Mouse (Mus musculus): Measurements from ENCODE around the gene Slc41a2. TPM values are rescaled to one million over a fixed set of nuclear protein-coding genes. Genes with fewer than 3 reads are reported as not detected.
A peak's percentile ranks its signal among the peaks of the same experiment; 100 is the strongest.

The Slc41a2 gene
- polyA plus RNA-seq, 2 experiments: 0.06 to 0.14 TPM

GRCm38 (mm10) chr10:83343171-83343570, 5.5 kb upstream of the Slc41a2 start:
- 64% methylated on average over 5 of the region's 5 CpGs for WGBS (ENCODE audit: insufficient replicate concordance)

GRCm38 (mm10) chr10:83341226-83341625, 3.5 kb upstream of the Slc41a2 start:
- Histone ChIP-seq H3K27ac (no peak overlapping the region), H3K4me1 (replicated peaks; ENCODE audit: control insufficient read depth in 2 of 2, insufficient read depth in 2 of 2, low read length in 1 of 2) (no peaks in the 10 kb centered on the region; a peak in 1 of 4 replicates), H3K27me3 (ENCODE audit: control insufficient read depth, insufficient read depth, low read length) (peaks cover 19% of the 10 kb centered on the region), H3K4me2 (ENCODE audit: low read depth) (no peak overlapping the region), H3K9me3 (ENCODE audit: control insufficient read depth, low read length) (no peaks in the 10 kb centered on the region), H3K9ac (replicated peaks) (no peak overlapping the region), H3K4me3 (ENCODE audit: insufficient read depth in 1 of 2, low read depth in 2 of 2, low read length in 2 of 2) (no peak overlapping the region), H3K36me3 (replicated peaks; ENCODE audit: control insufficient read depth, insufficient read depth, low read depth) (no peaks in the 10 kb centered on the region)
- TF ChIP-seq EP300 (IDR thresholded peaks at IDR 0.05; ENCODE audit: low read depth) (no peak), CTCF (IDR thresholded peaks at IDR 0.05; ENCODE audit: low read depth) (no peak)
- ATAC-seq (ENCODE audit: insufficient read depth) (no peak), DNase-seq (ENCODE audit: low read depth in 3 of 3, low spot score in 3 of 3) (no peak)
- WGBS (ENCODE audit: insufficient replicate concordance): 20% methylated on average over 2 of the region's 2 CpGs

More at GRCm38 (mm10) chr10:83343171-83343570, 5.5 kb upstream of the Slc41a2 start:
- no peak for ATAC-seq (ENCODE audit: insufficient read depth)
- Histone ChIP-seq H3K4me1 (replicated peaks; ENCODE audit: control insufficient read depth in 2 of 2, insufficient read depth in 2 of 2, low read length in 1 of 2) (peaks cover 0 to 2% of the 10 kb centered on the region in 2 experiments; a peak in 1 of 4 replicates), H3K36me3 (replicated peaks; ENCODE audit: control insufficient read depth, insufficient read depth, low read depth) (no peaks in the 10 kb centered on the region), H3K4me3 (ENCODE audit: insufficient read depth in 1 of 2, low read depth in 2 of 2, low read length in 2 of 2) (no peak overlapping the region), H3K27ac (no peak overlapping the region), H3K9ac (replicated peaks) (no peak overlapping the region), H3K9me3 (ENCODE audit: control insufficient read depth, low read length) (no peaks in the 10 kb centered on the region), H3K27me3 (ENCODE audit: control insufficient read depth, insufficient read depth, low read length) (peaks cover under 1% of the 10 kb centered on the region), H3K4me2 (ENCODE audit: low read depth) (no peak overlapping the region)
- DNase-seq (ENCODE audit: low read depth in 3 of 3, low spot score in 3 of 3): no peak
- TF ChIP-seq CTCF (IDR thresholded peaks at IDR 0.05; ENCODE audit: low read depth) (no peak), EP300 (IDR thresholded peaks at IDR 0.05; ENCODE audit: low read depth) (no peak)

- WGBS (ENCODE audit: insufficient replicate concordance): 31% methylated on average over 8 of the region's 9 CpGs
Observed at GRCm38 (mm10) chr10:83337971-83338598, 403 bp upstream of the Slc41a2 start.

GRCm38 (mm10) chr10:83336336-83336735, 1.3 kb downstream of the Slc41a2 start:
- no peaks in the 10 kb centered on the region for H3K4me1 ChIP-seq (replicated peaks; ENCODE audit: control insufficient read depth in 2 of 2, insufficient read depth in 2 of 2, low read length in 1 of 2)
- DNase-seq (ENCODE audit: low read depth in 3 of 3, low spot score in 3 of 3): no peak
- no peak overlapping the region for H3K27ac ChIP-seq
- no peak for TF ChIP-seq EP300 (IDR thresholded peaks at IDR 0.05; ENCODE audit: low read depth)
- TF ChIP-seq CTCF (IDR thresholded peaks at IDR 0.05; ENCODE audit: low read depth): no peak
- H3K27me3 ChIP-seq (ENCODE audit: control insufficient read depth, insufficient read depth, low read length): peaks cover 36% of the 10 kb centered on the region
- no peak overlapping the region for H3K9ac ChIP-seq (replicated peaks)
- H3K4me2 ChIP-seq (ENCODE audit: low read depth): no peak overlapping the region
- 25% methylated on average over 7 of the region's 7 CpGs for WGBS (ENCODE audit: insufficient replicate concordance)
- no peaks in the 10 kb centered on the region for H3K9me3 ChIP-seq (ENCODE audit: control insufficient read depth, low read length)
- no peaks in the 10 kb centered on the region for H3K36me3 ChIP-seq (replicated peaks; ENCODE audit: control insufficient read depth, insufficient read depth, low read depth)
- no peak for ATAC-seq (ENCODE audit: insufficient read depth)
- H3K4me3 ChIP-seq (ENCODE audit: insufficient read depth in 1 of 2, low read depth in 2 of 2, low read length in 2 of 2): no peak overlapping the region

More at GRCm38 (mm10) chr10:83337971-83338598, 403 bp upstream of the Slc41a2 start:
- DNase-seq (ENCODE audit: low read depth in 3 of 3, low spot score in 3 of 3) (no peak), ATAC-seq (ENCODE audit: insufficient read depth) (no peak)
- Histone ChIP-seq H3K4me2 (ENCODE audit: low read depth) (peak overlapping the region; percentile 58), H3K27ac (no peak overlapping the region), H3K36me3 (replicated peaks; ENCODE audit: control insufficient read depth, insufficient read depth, low read depth) (no peaks in the 10 kb centered on the region), H3K9me3 (ENCODE audit: control insufficient read depth, low read length) (no peaks in the 10 kb centered on the region), H3K4me3 (ENCODE audit: insufficient read depth in 1 of 2, low read depth in 2 of 2, low read length in 2 of 2) (no peak overlapping the region; a peak in 1 of 4 replicates), H3K4me1 (replicated peaks; ENCODE audit: control insufficient read depth in 2 of 2, insufficient read depth in 2 of 2, low read length in 1 of 2) (no peaks in the 10 kb centered on the region), H3K9ac (replicated peaks) (no peak overlapping the region), H3K27me3 (ENCODE audit: control insufficient read depth, insufficient read depth, low read length) (peaks cover 36% of the 10 kb centered on the region)
- TF ChIP-seq EP300 (IDR thresholded peaks at IDR 0.05; ENCODE audit: low read depth) (no peak), CTCF (IDR thresholded peaks at IDR 0.05; ENCODE audit: low read depth) (no peak)

- no peaks in the 10 kb centered on the region for H3K4me1 ChIP-seq (replicated peaks; ENCODE audit: control insufficient read depth in 2 of 2, insufficient read depth in 2 of 2, low read length in 1 of 2)
- no peaks in the 10 kb centered on the region for H3K9me3 ChIP-seq (ENCODE audit: control insufficient read depth, low read length)
- H3K27ac ChIP-seq: no peak overlapping the region
- DNase-seq (ENCODE audit: low read depth in 3 of 3, low spot score in 3 of 3) (no peak), ATAC-seq (ENCODE audit: insufficient read depth) (no peak)
- 67% methylated on average over 11 of the region's 11 CpGs for WGBS (ENCODE audit: insufficient replicate concordance)
- H3K4me2 ChIP-seq (ENCODE audit: low read depth): no peak overlapping the region
- H3K36me3 ChIP-seq (replicated peaks; ENCODE audit: control insufficient read depth, insufficient read depth, low read depth): no peaks in the 10 kb centered on the region
- H3K27me3 ChIP-seq (ENCODE audit: control insufficient read depth, insufficient read depth, low read length): peaks cover 30% of the 10 kb centered on the region
- H3K4me3 ChIP-seq (ENCODE audit: insufficient read depth in 1 of 2, low read depth in 2 of 2, low read length in 2 of 2): no peak overlapping the region
- TF ChIP-seq EP300 (IDR thresholded peaks at IDR 0.05; ENCODE audit: low read depth): no peak
- TF ChIP-seq CTCF (IDR thresholded peaks at IDR 0.05; ENCODE audit: low read depth): no peak
- H3K9ac ChIP-seq (replicated peaks): no peak overlapping the region
Observed at GRCm38 (mm10) chr10:83332581-83332980, 5.1 kb downstream of the Slc41a2 start.

All from liver, embryonic 14.5 days (tissue).